Mouse (Mus musculus): Measurements from ENCODE around the gene Lrpprc. TPM values are rescaled to one million over a fixed set of nuclear protein-coding genes. Genes with fewer than 3 reads are reported as not detected.

Gene Lrpprc
- polyA plus RNA-seq, 1 experiment from 2014 or later, result 50.7 TPM

GRCm38 (mm10) chr17:84780321-84780720 is 10.3 kb downstream of the Lrpprc start:
- H3K4me3 ChIP-seq (replicated peaks; ENCODE audit: low read length), result no peak overlapping the region
- no peak overlapping the region for H3K9ac ChIP-seq
- no peak overlapping the region for H3K4me2 ChIP-seq (replicated peaks)
- no peaks in the 10 kb centered on the region for H3K9me3 ChIP-seq (ENCODE audit: control insufficient read depth, low read length)
- H3K27ac ChIP-seq, result no peak overlapping the region
- no peak for ATAC-seq (ENCODE audit: low FRiP score)
- 97% methylated on average over 6 of the region's 6 CpGs for WGBS
- no peaks in the 10 kb centered on the region for H3K4me1 ChIP-seq (replicated peaks; ENCODE audit: control insufficient read depth, insufficient read depth, low read length)
- no peak for DNase-seq (ENCODE audit: low spot score)
- no peaks in the 10 kb centered on the region for H3K27me3 ChIP-seq (ENCODE audit: control insufficient read depth, insufficient read depth, low read length)
- H3K36me3 ChIP-seq (replicated peaks; ENCODE audit: control insufficient read depth, insufficient read depth), result peaks cover 12% of the 10 kb centered on the region

- ATAC-seq (ENCODE audit: low FRiP score) (no peak), DNase-seq (ENCODE audit: low spot score) (no peak)
- 93% methylated on average over 7 of the region's 7 CpGs for WGBS
- Histone ChIP-seq H3K9me3 (ENCODE audit: control insufficient read depth, low read length) (no peaks in the 10 kb centered on the region), H3K27me3 (ENCODE audit: control insufficient read depth, insufficient read depth, low read length) (no peaks in the 10 kb centered on the region), H3K9ac (no peak overlapping the region), H3K36me3 (replicated peaks; ENCODE audit: control insufficient read depth, insufficient read depth) (peaks cover 24% of the 10 kb centered on the region), H3K4me3 (replicated peaks; ENCODE audit: low read length) (no peak overlapping the region), H3K4me2 (replicated peaks) (no peak overlapping the region), H3K27ac (no peak overlapping the region), H3K4me1 (replicated peaks; ENCODE audit: control insufficient read depth, insufficient read depth, low read length) (no peaks in the 10 kb centered on the region)
Measured at GRCm38 (mm10) chr17:84778477-84778978, 12.1 kb downstream of the Lrpprc start.

GRCm38 (mm10) chr17:84776362-84777000 is 14.1 kb downstream of the Lrpprc start:
- H3K4me1 ChIP-seq (replicated peaks; ENCODE audit: control insufficient read depth, insufficient read depth, low read length), result no peaks in the 10 kb centered on the region
- no peak overlapping the region for H3K4me2 ChIP-seq (replicated peaks)
- no peak for DNase-seq (ENCODE audit: low spot score)
- H3K9me3 ChIP-seq (ENCODE audit: control insufficient read depth, low read length), result no peaks in the 10 kb centered on the region
- no peak overlapping the region for H3K4me3 ChIP-seq (replicated peaks; ENCODE audit: low read length)
- 94% methylated on average over 16 of the region's 16 CpGs for WGBS
- no peaks in the 10 kb centered on the region for H3K27me3 ChIP-seq (ENCODE audit: control insufficient read depth, insufficient read depth, low read length)
- peaks cover 37% of the 10 kb centered on the region for H3K36me3 ChIP-seq (replicated peaks; ENCODE audit: control insufficient read depth, insufficient read depth)
- ATAC-seq (ENCODE audit: low FRiP score), result no peak
- no peak overlapping the region for H3K27ac ChIP-seq
- H3K9ac ChIP-seq, result no peak overlapping the region

GRCm38 (mm10) chr17:84775291-84775690 is 15.3 kb downstream of the Lrpprc start:
- Histone ChIP-seq H3K9me3 (ENCODE audit: control insufficient read depth, low read length) (no peaks in the 10 kb centered on the region), H3K4me2 (replicated peaks) (no peak overlapping the region), H3K4me1 (replicated peaks; ENCODE audit: control insufficient read depth, insufficient read depth, low read length) (no peaks in the 10 kb centered on the region), H3K36me3 (replicated peaks; ENCODE audit: control insufficient read depth, insufficient read depth) (peaks cover 49% of the 10 kb centered on the region), H3K27ac (no peak overlapping the region), H3K4me3 (replicated peaks; ENCODE audit: low read length) (no peak overlapping the region), H3K9ac (no peak overlapping the region), H3K27me3 (ENCODE audit: control insufficient read depth, insufficient read depth, low read length) (no peaks in the 10 kb centered on the region)
- 93% methylated on average over 10 of the region's 10 CpGs for WGBS
- DNase-seq (ENCODE audit: low spot score), result no peak
- ATAC-seq (ENCODE audit: low FRiP score), result no peak

GRCm38 (mm10) chr17:84771882-84772281 is 18.7 kb downstream of the Lrpprc start:
- 93% methylated on average over 9 of the region's 9 CpGs for WGBS
- Histone ChIP-seq H3K27ac (no peak overlapping the region), H3K27me3 (ENCODE audit: control insufficient read depth, insufficient read depth, low read length) (no peaks in the 10 kb centered on the region), H3K4me3 (replicated peaks; ENCODE audit: low read length) (no peak overlapping the region), H3K36me3 (replicated peaks; ENCODE audit: control insufficient read depth, insufficient read depth) (peaks cover 81% of the 10 kb centered on the region), H3K4me1 (replicated peaks; ENCODE audit: control insufficient read depth, insufficient read depth, low read length) (no peaks in the 10 kb centered on the region), H3K4me2 (replicated peaks) (no peak overlapping the region), H3K9me3 (ENCODE audit: control insufficient read depth, low read length) (no peaks in the 10 kb centered on the region), H3K9ac (no peak overlapping the region)
- ATAC-seq (ENCODE audit: low FRiP score), result no peak
- DNase-seq (ENCODE audit: low spot score), result no peak

- Histone ChIP-seq H3K9ac (no peak overlapping the region), H3K4me1 (replicated peaks; ENCODE audit: control insufficient read depth, insufficient read depth, low read length) (no peaks in the 10 kb centered on the region), H3K36me3 (replicated peaks; ENCODE audit: control insufficient read depth, insufficient read depth) (peaks cover 29% of the 10 kb centered on the region), H3K4me2 (replicated peaks) (no peak overlapping the region), H3K27me3 (ENCODE audit: control insufficient read depth, insufficient read depth, low read length) (no peaks in the 10 kb centered on the region), H3K9me3 (ENCODE audit: control insufficient read depth, low read length) (no peaks in the 10 kb centered on the region), H3K27ac (no peak overlapping the region), H3K4me3 (replicated peaks; ENCODE audit: low read length) (no peak overlapping the region)
- DNase-seq (ENCODE audit: low spot score) (no peak), ATAC-seq (ENCODE audit: low FRiP score) (no peak)
- 81% methylated on average over 8 of the region's 8 CpGs for WGBS
Measured at GRCm38 (mm10) chr17:84758971-84759370, 31.6 kb downstream of the Lrpprc start.

- H3K27me3 ChIP-seq (ENCODE audit: control insufficient read depth, insufficient read depth, low read length), result no peaks in the 10 kb centered on the region
- H3K9me3 ChIP-seq (ENCODE audit: control insufficient read depth, low read length), result no peaks in the 10 kb centered on the region
- no peak overlapping the region for H3K27ac ChIP-seq
- no peak for DNase-seq (ENCODE audit: low spot score)
- 13% methylated on average over 10 of the region's 10 CpGs for WGBS
- no peaks in the 10 kb centered on the region for H3K4me1 ChIP-seq (replicated peaks; ENCODE audit: control insufficient read depth, insufficient read depth, low read length)
- ATAC-seq (ENCODE audit: low FRiP score), result no peak
- H3K4me2 ChIP-seq (replicated peaks), result no peak overlapping the region
- peaks cover 23% of the 10 kb centered on the region for H3K36me3 ChIP-seq (replicated peaks; ENCODE audit: control insufficient read depth, insufficient read depth)
- H3K4me3 ChIP-seq (replicated peaks; ENCODE audit: low read length), result no peak overlapping the region
- H3K9ac ChIP-seq, result no peak overlapping the region
Measured at GRCm38 (mm10) chr17:84758374-84758773, 32.2 kb downstream of the Lrpprc start.

- no peak overlapping the region for H3K9ac ChIP-seq
- H3K27ac ChIP-seq, result no peak overlapping the region
- H3K9me3 ChIP-seq (ENCODE audit: control insufficient read depth, low read length), result no peaks in the 10 kb centered on the region
- no peak overlapping the region for H3K4me3 ChIP-seq (replicated peaks; ENCODE audit: low read length)
- peaks cover 13% of the 10 kb centered on the region for H3K36me3 ChIP-seq (replicated peaks; ENCODE audit: control insufficient read depth, insufficient read depth)
- H3K4me2 ChIP-seq (replicated peaks), result no peak overlapping the region
- 72% methylated on average over 2 of the region's 2 CpGs for WGBS
- no peaks in the 10 kb centered on the region for H3K27me3 ChIP-seq (ENCODE audit: control insufficient read depth, insufficient read depth, low read length)
- DNase-seq (ENCODE audit: low spot score), result peak; percentile 59
- no peak for ATAC-seq (ENCODE audit: low FRiP score)
- H3K4me1 ChIP-seq (replicated peaks; ENCODE audit: control insufficient read depth, insufficient read depth, low read length), result peaks cover 3% of the 10 kb centered on the region; the same call in 1 of the 2 replicates
Measured at GRCm38 (mm10) chr17:84756090-84756489, 34.5 kb downstream of the Lrpprc start.

GRCm38 (mm10) chr17:84753489-84753888 is 37.1 kb downstream of the Lrpprc start:
- peaks cover 10% of the 10 kb centered on the region; the same call in 1 of the 2 replicates for H3K36me3 ChIP-seq (replicated peaks; ENCODE audit: control insufficient read depth, insufficient read depth)
- peaks cover 22% of the 10 kb centered on the region for H3K4me1 ChIP-seq (replicated peaks; ENCODE audit: control insufficient read depth, insufficient read depth, low read length)
- no peak for ATAC-seq (ENCODE audit: low FRiP score)
- H3K27me3 ChIP-seq (ENCODE audit: control insufficient read depth, insufficient read depth, low read length), result no peaks in the 10 kb centered on the region
- no peak overlapping the region for H3K9ac ChIP-seq
- no peak overlapping the region for H3K4me2 ChIP-seq (replicated peaks)
- H3K4me3 ChIP-seq (replicated peaks; ENCODE audit: low read length), result no peak overlapping the region
- no peak overlapping the region for H3K27ac ChIP-seq
- no peak for DNase-seq (ENCODE audit: low spot score)
- no peaks in the 10 kb centered on the region for H3K9me3 ChIP-seq (ENCODE audit: control insufficient read depth, low read length)
- 41% methylated on average over 5 of the region's 5 CpGs for WGBS
